Mouse (Mus musculus) left cerebral cortex, adult 18-20 months (tissue): Measurements from ENCODE around the gene R3hcc1l. TPM values are rescaled to one million over a fixed set of nuclear protein-coding genes. Genes with fewer than 3 reads are reported as not detected.

Experiments
- DNase-seq, 2 experiments: peaks; one replicate each; pipeline ENCODE4 v3.0.0; 2021 to 2022; ENCODE audit warnings: low spot score in 2 of 2, mixed read lengths in 1 of 2
- long read RNA-seq, 2 experiments: library from polyadenylated mRNA; stranded (forward); transcript quantifications; one replicate each; pipeline ENCODE4 v2.0.0; 2021
- total RNA-seq, 2 experiments: library from RNA; stranded (reverse); gene quantifications; 2 replicates each; pipeline ENCODE4 v1.2.3; 2021

R3hcc1l gene
- total RNA-seq: 10 to 100 TPM; 25.4 to 27.5 TPM
- long read RNA-seq, experiment 1, full-length matches to known transcripts: 14 of 16 reads
- long read RNA-seq, experiment 1, partial matches to known transcripts: 2 of 16 reads
- long read RNA-seq, experiment 1, other reads (novel, unspliced or antisense): 0 of 16 reads
- long read RNA-seq, experiment 2, full-length matches to known transcripts: 10 of 11 reads
- long read RNA-seq, experiment 2, partial matches to known transcripts: 1 of 11 reads
- long read RNA-seq, experiment 2, other reads (novel, unspliced or antisense): 0 of 11 reads

DNA sequence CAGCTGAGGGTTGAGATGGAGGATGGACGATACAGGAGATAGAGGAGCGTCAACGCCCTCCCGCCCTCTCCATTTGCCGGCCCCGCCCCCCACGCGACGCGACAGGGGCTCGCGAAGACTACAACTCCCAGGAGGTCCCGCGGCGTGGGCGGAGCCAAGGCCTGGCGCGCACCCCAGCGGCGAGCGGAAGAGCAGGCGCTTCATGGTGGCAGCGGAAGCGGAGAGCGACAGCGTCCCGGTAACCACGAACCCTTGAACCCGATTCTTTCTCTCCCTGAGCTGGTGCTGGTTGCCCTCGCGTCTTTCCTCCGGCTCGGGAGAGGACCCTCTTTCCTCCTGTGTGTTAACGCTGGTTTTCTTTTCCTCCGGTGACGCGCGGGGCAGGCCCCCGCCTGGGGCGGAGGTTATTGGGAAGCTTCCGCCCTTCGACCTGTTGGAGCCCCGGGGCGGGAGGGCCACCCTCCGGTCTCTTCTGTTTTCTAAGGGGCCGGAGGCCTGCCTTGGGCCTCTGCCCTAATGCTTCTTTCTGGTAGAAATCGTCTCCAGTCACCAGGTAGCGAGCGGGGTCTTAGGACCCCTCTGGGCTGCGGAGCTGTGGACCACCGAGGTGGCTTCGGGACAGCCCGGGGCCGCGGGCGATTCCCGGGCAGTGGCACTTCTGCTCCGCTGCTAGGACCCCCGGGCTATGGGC is at the start of gene R3hcc1l:
Gene R3hcc1l (plus strand): TSS at position 140 of the 691 bp plus-strand sequence.
- peak; percentile 98 for DNase-seq

DNA sequence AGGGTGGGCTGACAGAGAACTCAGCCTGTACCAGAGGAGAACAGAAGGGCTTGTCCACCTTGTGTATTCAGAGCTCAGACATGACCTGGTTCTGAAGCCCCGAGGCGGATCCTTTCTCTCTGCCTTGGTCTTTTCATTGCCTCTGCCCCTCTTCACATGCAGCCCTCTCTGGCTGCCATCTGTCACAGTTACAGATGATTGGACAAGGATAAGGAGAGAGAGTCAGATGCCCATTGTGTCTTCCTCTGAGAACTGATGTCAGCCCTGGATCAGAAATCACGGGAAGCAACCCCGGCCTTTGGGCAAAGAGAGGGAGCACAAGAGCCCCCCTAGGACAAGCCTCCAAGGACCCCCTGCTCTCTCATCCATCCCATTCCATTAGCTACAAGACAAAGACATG is 47.0 kb upstream of the R3hcc1l start:
- DNase-seq: no peak

DNA sequence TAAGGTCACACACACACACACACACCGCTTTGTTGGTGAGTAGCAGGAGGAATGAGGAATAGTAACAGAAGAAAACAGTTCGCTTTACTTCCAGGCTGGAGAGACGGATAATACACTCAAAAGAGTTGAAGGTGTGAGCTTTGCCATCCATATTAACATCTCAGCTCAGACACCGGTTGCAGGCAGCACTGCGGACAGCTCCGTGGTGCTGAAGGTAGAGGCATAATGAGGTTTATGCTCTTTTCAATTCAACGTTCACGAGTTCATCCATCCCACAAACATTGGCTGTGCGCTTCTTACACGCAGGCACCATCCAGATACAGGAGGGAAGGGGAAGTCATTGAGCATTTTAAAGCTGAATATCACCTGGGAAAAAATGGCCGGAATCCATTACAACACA is 45.7 kb upstream of the R3hcc1l start:
- no peak for DNase-seq

DNA sequence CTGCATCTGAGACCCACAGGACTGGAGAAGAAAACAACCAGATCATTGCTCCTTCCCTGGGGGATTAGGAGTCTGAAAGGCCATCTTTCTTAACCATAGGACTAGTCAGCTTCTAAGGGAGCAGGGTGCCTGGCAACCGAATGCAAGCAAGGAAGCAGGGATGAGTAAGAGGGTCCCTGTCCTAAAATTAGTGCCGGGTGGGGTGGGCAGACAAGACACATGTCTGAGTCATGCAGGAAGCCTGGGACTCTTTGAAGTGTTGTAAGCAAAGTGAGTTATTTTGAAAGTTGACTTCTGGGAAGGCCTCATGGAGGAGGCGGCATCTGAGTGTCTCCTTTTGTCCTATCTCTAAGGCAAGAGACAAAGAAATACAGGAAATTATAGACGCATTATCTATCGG is 40.8 kb upstream of the R3hcc1l start:
- DNase-seq: peak; percentile 20 to 36

DNA sequence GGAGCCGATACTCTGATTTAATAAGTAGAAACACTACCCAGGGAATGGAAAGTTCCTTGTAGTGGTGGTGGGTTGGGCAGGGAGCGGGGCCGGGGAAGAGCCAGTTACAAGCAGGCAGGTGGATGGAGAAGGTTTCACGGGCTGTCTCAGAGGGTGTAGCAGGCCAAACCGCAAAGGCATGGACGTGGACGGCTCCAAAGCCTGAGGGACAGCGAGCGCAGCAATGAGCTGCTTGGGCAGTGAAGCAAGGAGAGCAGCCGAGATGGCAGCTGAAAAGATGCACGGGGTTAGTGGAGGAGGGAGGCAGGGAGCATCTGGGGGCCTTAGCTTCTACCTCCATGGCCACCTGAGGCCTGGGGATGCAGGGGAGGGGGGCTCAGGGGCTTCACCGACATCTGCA is 40.3 kb upstream of the R3hcc1l start:
- DNase-seq: no peak

DNA sequence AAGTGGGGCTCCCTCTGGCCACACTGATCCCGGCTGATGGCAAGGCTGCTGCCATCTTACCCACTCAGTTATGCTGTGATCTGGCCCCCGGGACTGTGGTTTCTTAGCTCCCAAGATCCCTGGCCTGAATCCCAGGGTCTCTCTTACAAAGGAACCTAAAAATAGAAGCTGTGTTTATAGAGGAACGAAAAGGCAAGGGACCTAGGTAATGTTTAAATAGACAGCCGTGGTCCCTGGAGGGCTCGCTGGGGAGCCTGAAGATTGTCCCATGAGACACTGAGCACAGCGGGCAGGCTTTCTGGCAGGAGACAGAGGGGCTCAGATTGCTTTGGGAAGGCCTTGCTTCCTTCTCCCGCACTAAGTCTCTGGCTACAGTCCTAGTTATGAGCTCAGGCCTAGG is 33.1 kb upstream of the R3hcc1l start:
- no peak for DNase-seq

DNA sequence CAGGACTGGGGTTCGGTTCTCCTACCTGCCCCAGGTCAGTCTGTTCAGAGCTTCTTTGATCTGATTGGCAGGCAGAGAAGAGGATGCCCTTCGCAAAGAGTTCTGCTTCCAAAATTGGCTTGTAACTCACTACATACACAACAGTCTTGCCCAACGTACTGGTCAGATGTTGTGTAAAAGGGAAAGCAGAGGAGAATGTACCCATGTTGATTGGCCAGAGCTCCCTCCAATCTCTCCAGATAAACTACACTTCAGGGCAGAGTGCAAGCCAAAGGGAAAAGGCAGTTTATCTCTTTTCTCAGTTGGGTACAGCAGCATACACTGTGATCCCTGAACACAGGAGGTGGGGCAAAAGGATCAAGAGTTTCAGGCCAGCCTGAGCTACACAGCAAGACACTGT is 31.3 kb upstream of the R3hcc1l start:
- no peak for DNase-seq

DNA sequence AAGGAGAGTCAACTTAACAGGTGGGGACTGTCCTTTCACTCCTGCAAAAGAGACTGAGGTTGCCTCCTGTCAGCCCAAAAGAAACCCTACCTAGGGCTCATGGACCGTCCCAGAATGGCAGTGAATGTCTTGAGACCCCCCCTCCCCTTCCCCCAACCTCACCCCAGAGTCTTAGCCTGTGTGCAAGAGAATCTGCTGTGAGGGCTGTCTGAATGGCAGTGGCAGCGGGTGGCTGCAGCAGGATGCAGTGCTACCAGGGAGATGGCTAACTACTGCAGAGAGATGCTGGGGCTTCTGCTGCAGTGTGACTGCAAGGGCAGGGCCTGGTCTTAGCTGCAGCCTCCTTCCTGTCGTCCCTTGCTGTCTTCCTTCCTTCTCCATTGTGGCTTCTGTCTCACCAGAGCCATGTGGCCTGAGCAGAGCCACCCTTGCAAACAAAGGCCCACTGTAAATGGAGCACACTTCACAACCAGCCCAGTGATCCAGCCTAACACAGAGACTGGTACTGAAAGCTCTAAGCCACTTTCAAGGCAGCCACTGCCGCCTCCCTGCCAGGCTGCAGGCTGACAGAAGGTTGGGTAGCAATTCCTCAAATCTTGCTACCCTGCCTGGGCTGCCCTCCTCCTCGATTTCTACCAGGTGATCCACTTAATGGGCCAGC is 25.2 kb upstream of the R3hcc1l start:
- no peak for DNase-seq

DNA sequence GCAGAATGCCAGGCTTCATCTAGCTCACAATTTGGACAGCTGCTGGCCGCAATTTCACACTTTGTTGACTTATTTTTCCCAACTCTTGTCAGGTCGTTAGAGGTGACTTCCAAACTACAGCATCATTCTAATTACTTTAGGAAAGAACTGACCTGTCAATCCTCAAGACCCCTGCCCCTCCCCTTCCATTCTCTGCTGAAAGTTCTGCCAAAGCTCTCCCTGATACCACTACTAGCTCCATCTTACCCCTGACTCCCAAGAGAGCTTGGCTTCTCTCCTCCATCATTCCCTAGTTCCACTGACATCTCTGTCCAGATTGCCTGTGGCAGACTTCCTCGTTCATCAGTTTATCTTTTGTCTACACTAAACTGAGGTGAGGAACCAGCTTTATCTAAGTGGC is 14.4 kb upstream of the R3hcc1l start:
- no peak for DNase-seq

DNA sequence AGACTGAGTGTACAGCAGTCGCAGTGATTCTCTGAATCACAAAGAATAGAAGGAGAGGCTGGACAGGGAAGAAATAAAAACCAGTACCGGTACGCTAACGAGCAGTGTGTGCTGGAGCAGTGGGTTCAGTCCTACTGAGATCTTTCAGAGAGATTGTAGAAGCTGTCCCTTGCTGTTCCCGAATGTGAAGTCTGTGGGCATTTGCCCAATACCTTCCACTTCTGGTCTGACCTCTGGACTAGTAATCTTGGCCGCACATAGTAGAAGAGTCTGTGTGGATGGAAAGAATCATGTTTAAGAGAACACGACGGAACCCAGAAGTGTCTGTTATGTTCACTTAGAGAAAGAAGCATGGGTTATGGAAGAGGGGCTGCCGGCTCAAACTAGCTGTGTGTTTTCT is 8.9 kb upstream of the R3hcc1l start:
- DNase-seq: no peak

DNA sequence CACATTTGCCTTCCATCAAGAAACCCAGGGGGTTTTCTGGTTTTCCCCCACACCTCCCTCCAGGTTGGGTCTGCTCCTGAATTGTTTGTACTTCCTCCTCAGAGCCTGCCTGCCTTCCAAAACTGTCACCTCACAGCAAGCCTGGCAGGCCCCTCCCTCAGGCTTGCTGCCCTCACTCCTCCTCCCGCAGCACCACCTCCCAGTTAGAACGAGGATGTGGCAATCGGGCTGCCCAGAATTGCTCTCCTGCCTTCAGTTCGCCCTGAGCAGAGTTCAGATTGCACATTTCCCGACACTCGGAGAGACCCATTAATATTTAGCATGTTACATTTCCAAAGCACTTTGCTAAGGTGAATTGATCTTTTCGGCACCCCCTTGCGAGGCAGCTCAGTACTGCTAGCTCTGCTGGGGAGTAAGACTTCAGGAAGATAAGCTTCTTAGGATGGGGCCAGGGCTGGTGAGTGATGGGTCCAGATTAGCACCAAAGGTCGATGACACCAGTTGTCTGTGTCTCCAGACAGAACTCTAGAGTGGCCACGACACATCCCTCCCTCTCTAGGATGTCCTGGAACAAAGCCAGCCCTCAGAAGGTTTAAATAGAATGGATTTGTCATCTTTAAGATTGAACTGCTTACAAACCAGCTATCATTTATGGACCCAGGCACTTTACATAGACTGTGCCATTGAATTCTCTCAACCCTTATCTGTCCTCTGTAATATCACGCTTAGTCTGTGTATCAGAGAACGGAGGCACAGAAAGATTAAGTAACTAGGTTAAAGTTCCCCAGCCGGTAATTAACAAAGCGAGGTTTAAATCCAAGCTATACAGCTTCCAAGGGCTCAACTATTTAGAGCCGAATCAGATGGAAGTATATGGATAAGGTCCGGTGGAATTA is 8.0 kb upstream of the R3hcc1l start:
- no peak for DNase-seq

DNA sequence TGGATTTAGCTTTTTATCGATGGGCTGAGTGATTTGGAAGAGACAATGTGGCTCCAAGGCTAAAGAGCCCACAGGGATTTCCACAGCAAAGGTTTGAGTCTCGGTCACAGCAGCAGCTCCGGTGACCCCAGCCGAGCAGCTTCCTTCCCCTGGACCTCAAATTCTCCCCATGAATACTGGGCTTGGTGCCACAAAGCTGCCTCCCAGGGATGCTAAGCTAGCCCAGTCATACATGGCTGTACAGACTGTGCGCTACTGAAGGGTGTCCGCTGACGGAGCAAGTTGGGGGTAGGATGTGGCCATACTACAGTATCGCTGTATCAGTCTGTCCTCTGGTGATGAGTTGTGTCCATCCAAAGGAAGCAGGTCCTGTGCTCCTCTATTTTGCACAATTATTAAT is 2.9 kb upstream of the R3hcc1l start:
- no peak for DNase-seq

DNA sequence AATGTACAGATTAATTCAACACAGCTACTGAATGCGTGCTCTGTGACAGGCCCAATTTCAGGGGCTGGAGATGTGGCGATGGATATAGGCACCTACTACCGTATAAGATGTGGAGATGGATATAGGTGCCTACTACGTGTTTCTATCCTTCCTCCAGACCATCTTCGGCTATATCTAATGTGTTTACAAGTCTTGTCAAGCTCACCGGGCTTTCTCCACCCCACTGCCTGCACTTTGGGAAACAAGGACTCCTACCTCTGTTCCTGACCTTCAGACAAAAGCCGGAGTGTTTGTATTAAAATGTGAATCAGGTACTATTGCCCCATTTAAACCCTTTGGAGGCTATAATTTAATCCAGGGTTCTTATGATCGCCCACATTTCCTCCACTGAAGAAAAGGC is 2.4 kb upstream of the R3hcc1l start:
- no peak for DNase-seq

DNA sequence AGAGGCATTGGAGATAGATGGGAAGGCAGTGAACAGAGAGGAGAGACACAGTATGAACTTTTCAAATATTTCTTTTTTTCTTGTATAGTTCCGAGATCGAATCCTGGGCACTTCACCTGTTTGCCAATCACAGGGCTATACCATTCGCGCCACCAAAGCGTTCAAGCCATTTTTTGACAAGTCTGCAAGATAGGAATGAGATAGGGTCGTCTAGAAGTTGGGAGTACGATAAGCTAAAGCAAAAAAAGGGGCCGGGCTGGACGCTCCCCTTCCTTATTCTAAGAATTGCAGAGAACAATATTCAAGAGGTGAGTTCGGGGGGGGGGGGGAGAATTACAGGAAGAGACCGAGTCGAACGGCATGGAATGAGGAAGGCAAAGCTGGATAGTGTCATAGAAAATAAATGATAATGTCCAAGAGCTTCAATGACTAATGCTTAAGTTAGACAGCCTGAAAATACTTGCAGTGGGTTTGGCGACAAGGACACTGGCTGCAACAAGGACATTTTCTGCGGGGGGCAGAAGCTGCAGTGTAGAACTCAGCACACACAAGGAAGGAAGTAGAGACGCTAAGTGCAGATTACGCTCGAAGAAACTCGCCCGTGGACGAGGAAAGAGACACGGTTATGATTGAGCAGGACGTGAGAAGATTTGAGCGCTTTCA is 471 bp upstream of the R3hcc1l start:
- DNase-seq: no peak

DNA sequence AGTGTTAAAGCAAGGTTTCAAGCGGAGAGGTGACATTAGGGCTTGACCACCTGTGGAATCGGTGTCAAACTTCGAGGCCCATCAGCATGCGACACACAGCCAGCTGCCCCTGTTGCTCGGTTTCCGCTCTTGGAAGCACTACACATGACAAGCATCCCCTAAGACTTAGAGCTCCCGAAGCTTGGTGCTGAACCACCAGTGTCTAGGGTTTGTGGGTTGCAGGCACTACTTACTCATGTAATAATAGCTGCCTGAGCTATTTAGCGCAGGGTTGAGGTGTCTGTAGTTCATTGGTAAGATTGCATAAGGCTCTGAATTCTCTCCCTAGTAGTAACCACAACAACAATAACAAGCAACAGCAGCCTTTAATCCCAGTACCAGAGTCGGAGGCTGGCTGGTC is 1.2 kb downstream of the R3hcc1l start:
- no peak for DNase-seq

DNA sequence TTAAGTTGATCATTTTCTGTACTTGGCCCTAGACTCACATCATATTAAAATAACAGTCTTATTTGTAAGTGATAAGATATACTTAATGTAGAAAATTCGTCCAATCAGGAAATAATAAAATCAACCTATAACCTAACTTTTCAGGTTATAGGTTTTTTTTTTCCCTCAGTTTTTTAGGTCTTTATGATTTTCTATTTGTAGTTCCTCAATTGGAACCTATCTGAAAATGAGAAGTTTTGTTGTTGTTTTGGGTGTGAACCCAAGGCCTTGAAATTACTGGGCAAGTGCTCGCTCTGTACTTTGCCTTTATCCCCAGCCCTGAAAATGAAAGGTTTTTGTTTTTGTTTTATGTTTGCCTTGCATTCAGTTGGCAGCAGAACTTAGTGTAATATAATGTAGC is 6.1 kb downstream of the R3hcc1l start:
- DNase-seq: no peak

DNA sequence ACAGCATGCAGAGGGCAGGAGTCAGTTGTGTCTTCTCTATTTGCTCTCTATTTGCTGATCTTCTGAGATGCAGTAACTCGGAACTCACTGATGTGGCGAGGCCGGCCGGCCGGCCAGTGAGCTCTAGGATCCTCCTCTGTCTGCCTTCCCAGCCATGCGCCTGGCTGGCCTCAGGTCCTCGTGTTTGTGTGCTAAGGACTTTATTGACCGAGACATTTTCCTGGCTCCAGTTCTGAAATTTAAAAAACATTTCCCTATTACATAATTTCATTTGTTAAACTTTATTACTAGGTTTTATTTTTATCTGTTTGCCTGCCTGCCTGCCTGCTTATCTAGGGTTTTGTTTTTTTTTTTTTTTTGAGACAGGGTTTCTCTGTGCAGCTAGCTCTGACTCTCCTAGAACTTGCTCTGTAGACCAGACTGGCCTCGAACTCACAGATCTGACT is 11.5 kb downstream of the R3hcc1l start:
- DNase-seq: no peak

DNA sequence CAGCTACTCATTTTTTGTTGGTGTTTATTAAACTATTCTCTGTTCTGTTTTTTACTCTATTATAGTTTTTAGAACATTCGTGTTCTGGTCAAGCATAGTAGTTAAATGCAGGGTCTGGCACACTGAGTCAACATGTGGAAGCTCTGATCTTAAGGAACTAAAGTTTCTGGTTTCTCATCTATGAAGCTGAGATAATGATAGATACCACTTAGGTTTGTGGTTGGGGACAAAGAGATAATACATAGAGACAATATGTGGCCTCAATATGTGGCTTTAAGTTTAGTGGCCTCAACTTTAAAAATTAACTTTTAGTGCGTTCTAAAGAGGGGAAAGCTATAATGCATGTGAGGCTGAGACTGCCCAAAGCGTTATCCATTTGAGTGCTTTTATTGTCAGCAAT is 15.9 kb downstream of the R3hcc1l start:
- DNase-seq: no peak

DNA sequence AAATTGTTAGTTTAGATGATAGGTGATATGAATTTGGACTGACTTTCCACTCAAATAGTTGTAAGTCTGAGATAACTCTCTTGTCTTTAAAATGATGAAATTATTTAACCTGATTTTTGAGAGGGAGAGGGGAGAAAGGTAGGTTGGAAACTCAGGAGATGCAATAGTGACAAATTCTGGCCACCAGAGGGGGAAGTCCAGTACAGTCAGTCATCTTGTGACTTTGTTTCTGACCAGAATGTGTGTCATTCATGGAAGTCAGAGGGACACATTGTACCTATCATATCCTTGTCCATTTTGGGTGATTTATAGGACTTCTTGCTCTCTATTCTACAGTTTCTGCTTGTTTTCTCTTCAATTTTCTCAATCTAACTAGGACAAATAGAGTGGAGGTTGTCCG is 19.0 kb downstream of the R3hcc1l start:
- DNase-seq: no peak

DNA sequence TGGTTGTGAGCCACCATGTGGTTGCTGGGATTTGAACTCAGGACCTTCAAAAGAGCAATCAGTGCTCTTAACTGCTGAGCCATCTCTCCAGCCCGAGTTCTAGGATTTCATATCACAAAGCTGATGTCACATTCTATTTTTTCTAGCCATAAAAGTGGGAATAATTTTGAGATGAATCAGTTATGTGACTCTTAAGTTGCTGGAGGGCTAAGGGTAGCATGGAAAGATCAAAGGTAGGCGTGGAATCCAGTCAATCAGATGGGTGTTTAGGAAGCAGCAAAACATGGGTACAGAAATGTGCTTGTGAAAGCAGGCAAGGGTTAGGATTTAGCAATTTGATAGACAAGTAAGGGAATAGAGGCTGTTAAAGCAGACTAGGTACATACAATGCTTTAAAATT is 20.4 kb downstream of the R3hcc1l start:
- no peak for DNase-seq
